Mouse (Mus musculus): Measurements from ENCODE around the gene Cyb561d2. TPM values are rescaled to one million over a fixed set of nuclear protein-coding genes. Genes with fewer than 3 reads are reported as not detected.

Gene Cyb561d2
- total RNA-seq, 2 experiments from 2014 or later = 5.5 to 6.2 TPM

Other genes with a start within 250 kb of the Cyb561d2 start
- gene Cish, start 246.2 kb downstream of the Cyb561d2 start, total RNA-seq (2021) = 100 to 1,000 TPM; 212 to 269 TPM
- gene Hemk1, start 203.8 kb downstream of the Cyb561d2 start, total RNA-seq (2021) = 10 to 100 TPM; 16.8 to 17.0 TPM
- 10 to 100 TPM in 1 of 2 experiments, 1 to 10 TPM in 1; 8.9 to 11.4 TPM for gene 6430571L13Rik, start 201.6 kb downstream of the Cyb561d2 start, total RNA-seq (2021)
- 10 to 100 TPM in 1 of 2 experiments, 1 to 10 TPM in 1; 7.3 to 13.2 TPM for gene Cacna2d2, start 142.6 kb downstream of the Cyb561d2 start, total RNA-seq (2021)
- 10 to 100 TPM; 25.0 to 26.5 TPM for gene Tmem115, start 8.2 kb downstream of the Cyb561d2 start, total RNA-seq (2021)
- gene Nprl2, start within 50 bp of the Cyb561d2 start, total RNA-seq (2021) = 10 to 100 TPM; 12.9 to 16.7 TPM
- not detected for gene Zmynd10, start 5.1 kb upstream of the Cyb561d2 start, total RNA-seq (2021)
- gene Rassf1, start 9.4 kb upstream of the Cyb561d2 start, total RNA-seq (2021) = 10 to 100 TPM; 28.8 to 32.0 TPM
- 10 to 100 TPM; 25.7 to 26.8 TPM for gene Tusc2, start 21.1 kb upstream of the Cyb561d2 start, total RNA-seq (2021)
- 10 to 100 TPM; 47.0 to 56.0 TPM for gene Hyal2, start 25.8 kb upstream of the Cyb561d2 start, total RNA-seq (2021)
- 1 to 10 TPM; 3.9 to 5.7 TPM for gene Hyal1, start 34.7 kb upstream of the Cyb561d2 start, total RNA-seq (2021)
- gene Naa80, start 36.7 kb upstream of the Cyb561d2 start, total RNA-seq (2021) = 10 to 100 TPM; 13.0 to 16.2 TPM
- gene Hyal3, start 38.6 kb upstream of the Cyb561d2 start, total RNA-seq (2021) = under 1 TPM; 0.41 to 0.79 TPM
- gene Ifrd2, start 45.4 kb upstream of the Cyb561d2 start, total RNA-seq (2021) = 10 to 100 TPM; 36.9 to 40.7 TPM
- 10 to 100 TPM; 15.4 to 17.3 TPM for gene Sema3b, start 67.0 kb upstream of the Cyb561d2 start, total RNA-seq (2021)
- gene Gnai2, start 93.2 kb upstream of the Cyb561d2 start, total RNA-seq (2021) = 100 to 1,000 TPM; 422 to 478 TPM
- gene Slc38a3, start 127.3 kb upstream of the Cyb561d2 start, total RNA-seq (2021) = 10 to 100 TPM; 20.5 to 22.6 TPM
- not detected for gene Gnat1, start 137.5 kb upstream of the Cyb561d2 start, total RNA-seq (2021)
- gene Sema3f, start 168.3 kb upstream of the Cyb561d2 start, total RNA-seq (2021) = 10 to 100 TPM; 19.4 to 22.2 TPM
- 10 to 100 TPM; 57.8 to 66.6 TPM for gene Rbm5, start 228.8 kb upstream of the Cyb561d2 start, total RNA-seq (2021)

Measured in heart, postnatal 10 days (tissue).